Mouse (Mus musculus) adrenal gland (tissue): ENCODE measurements around the gene Btaf1.

Experiments
- intact Hi-C: fragments of 180-260 bp; cut with DNase I; formaldehyde crosslinking; loops from one replicate; pipeline ENCODE4 v1.15.1; 2025
- long read RNA-seq, 2 experiments: library from polyadenylated mRNA; unstranded; transcript quantifications; one replicate each; pipeline ENCODE4 v2.0.0; 2020; ENCODE audit warnings: borderline replicate concordance in 1 of 2; ENCODE audit not compliant: insufficient replicate concordance in 1 of 2

Gene Btaf1
- long read RNA-seq, experiment 1, partial matches to known transcripts: 2 of 8 reads
- long read RNA-seq, experiment 1, other reads (novel, unspliced or antisense): 6 of 8 reads
- long read RNA-seq, experiment 2, partial matches to known transcripts: 0 of 1 reads
- long read RNA-seq, experiment 2, other reads (novel, unspliced or antisense): 1 of 1 reads

DNA sequence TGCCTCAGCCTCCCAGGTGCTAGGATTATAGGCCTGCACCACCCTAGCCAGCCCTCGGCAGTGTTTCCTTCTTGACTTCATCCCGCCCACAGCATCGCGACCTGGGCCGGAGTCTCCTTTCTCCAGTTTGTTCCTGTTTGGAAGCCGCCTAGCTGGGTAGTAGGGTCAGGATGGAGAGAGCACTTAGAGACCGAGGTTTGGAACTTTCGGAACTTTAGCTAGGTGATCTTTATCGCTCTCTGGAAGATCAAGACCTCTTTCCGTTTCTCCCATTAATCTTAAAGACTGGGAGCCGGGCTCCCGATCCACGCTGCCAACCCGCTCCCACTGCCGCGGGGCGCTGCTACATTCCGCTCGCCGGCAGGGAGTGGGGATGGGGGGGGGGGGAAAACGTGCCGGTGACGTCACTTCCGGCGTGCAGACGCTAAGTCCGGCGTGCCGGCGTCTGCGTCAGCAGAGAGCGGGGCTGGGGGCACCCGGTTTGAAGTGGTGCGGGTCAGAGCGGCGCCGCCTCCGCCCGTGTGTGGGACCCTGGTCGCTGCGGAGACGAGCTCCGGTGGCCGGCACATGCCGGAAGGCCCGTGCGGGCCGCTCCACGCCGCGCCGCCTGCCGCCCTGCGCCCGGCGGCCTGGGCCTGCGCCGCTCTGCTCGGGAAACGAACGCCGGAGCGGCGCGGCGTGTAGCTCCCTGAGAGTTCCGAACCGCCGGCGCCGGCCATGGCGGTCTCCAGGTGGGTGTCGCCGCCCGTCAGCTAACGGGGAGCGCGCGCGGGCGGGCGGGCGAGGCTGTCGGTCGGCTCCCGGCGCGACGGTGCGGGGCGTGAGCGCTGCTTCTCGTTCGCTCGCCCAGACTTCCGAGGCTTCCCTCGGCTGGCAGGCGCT lies at the start of gene Btaf1:
Gene Btaf1 (plus strand): TSS at position 409 of the 882 bp plus-strand sequence.
- intact Hi-C loops: no loop called here

DNA sequence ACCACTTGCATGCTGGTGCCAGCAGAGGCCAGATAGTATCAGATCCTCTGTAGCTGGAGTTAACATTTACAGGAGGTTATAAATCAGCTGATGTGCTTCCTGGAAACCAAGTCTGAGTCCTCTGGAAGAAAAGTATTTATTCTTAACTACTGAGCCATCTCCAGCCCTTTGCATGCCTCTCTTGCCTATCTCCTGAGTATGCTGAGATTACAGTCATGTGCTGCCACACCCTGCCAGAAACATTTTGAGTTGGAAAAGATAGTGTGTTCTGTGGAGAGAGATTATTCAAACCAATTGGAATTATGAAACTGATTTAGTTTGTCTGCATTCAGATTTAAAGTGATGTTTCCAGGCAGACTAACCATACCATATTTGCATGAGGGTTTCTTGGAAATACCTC lies 48.5 kb upstream of the Btaf1 start:
- intact Hi-C loops: no loop called here

DNA sequence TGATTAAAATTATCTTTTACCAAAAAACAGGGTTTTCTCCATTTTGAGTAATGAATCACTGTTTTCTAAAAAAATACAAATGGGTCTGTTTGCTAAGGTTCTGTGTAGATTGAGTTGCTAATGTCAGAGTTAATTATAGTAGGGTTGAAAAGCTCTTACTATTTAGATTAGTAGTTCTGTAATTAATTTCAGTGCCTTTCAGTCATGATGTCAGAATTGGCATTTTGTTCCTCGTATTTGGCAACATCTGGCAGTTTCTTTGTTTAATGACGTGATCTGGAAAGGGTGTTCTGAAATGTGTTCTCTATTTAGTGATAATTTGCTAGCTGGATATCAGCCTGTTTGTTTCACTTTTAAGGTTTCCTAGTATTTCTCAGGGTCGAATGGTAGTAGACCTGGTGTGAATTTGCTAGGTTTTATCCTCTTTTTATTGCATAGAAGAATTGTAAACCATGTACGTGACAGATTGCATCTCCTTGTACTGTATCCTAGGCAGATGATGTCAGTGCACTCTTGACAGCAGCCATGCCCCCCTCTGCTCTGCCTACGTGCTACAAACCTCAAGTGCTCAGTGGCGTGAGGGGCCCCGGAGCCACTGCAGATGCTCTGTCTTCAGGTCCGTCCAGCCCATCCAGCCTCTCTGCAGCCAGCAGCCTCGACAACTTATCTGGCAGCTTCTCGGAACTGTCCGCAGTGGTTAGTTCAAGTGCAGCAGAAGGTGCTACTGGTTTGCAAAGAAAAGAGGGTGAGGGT lies 47.0 kb upstream of the Btaf1 start:
- intact Hi-C loops: no loop called here

DNA sequence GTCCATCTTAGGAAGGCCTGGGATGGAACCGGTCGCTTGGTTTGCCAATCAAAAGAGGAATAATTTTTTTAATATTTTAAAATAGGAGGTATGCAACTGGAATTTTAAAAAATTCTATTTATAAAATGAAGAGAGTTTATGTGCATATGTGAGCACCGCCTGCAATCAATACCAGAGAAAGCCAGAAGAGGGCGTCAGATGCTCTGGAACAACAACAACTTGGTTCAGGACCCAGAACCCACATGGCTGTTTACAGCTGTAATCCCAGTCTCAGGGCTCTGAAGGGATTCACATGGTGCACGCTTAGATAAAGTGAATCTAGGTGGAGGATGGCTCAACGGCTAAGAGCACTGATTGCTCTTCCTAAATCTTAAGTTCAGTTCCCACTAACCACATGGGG lies 42.8 kb upstream of the Btaf1 start:
- intact Hi-C loops: loop anchor here (5.0 to 10.0 kb wide), 2 partner anchors 39 to 102 kb away; no protein-coding TSS in a partner anchor

DNA sequence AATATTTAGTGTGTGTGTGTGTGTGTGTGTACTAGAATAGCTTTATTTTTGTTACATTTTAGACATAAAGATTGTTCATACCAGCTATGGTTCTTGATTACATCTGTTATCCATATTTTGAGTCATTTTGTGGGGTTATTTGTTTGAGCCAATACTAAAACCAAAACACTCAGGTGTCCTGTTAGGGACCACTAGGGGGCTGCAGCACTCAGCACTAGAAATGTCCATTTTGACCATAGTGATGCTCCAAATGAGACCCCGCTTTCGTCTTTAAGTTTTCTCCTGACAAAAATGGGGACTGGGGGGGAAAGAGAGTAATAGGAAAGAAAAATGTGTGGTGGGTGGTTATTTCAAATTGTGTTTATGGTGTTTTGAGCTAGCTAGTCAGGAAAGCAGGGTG lies 39.6 kb upstream of the Btaf1 start:
- intact Hi-C loops: loop anchor here (10.0 kb wide), 1 partner anchor 98 kb away; no protein-coding TSS in a partner anchor

DNA sequence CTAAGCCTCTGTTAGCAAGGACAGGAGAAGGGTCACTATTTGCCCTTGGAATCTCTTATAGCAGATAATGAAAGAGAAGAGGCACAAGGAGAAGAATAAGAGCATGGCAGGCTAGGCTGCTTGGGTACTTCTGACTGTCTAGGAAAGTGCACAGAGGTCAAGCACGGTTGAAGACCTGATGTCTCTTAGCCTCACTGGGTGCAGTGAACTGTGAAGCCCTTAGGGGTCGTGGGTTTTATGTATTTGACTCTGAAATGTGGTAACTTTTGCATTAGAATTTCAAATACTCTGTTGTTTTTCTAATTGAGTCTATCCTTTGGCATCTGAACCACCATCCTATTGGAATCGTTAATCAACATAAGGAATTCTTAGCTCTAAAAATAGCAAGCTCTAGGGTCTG lies 38.2 kb upstream of the Btaf1 start:
- intact Hi-C loops: loop anchor here (10.0 kb wide), 1 partner anchor 97 kb away; no protein-coding TSS in a partner anchor

DNA sequence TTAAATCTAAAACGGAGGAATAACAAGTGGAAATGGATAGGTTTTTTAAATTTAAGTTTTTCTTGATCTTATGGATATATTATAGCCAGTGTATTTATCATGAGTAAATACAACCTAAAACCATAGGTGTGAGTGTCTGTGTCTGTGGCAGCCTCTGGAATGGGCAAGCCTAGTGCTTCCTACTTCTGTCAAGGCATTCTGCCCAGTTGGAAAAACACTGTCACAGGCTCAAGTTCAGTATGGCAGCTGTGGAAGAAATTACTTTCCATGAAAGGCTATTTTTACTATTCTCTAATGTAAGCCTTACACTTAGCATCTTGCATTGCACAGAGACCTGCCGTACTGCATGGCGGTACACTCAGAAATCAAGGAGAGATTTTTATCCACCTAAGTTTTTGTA lies 34.1 kb upstream of the Btaf1 start:
- intact Hi-C loops: no loop called here

DNA sequence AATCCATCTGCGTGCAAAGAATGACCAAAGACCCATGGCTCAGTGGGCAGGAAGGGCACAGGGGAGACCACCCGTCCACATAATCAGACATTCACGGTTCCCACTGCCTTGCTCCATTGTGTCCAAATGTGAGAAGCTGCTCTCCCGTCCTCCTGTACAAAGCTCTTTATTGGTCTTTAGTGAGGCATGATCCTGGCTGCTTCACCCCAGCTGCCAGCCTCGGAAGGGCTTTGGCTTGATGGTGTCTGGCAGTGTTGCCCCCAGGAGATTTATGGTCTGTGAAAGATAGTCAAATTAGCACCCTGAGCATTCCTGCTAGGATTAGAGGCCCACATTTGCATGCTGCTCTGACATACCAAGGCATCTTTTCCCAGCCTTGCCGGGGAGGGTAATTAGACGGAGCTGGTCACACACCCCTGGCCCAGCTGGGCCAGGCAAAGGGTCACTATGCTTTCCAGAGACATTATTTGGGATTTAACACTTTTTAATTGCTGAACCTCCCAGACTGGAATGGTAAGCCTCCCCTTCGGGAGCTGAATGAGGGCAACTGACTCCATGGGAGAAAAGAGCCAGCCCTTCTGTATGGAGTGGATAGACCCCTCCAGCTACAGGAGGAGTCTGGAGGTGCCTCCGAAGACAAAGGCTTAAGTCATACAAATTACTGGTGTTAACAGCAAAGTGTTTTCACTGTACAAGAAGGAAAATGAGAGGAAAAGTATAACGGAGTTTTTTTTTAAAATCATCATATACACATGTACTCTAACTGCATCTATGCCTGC lies 28.9 kb upstream of the Btaf1 start:
- intact Hi-C loops: loop anchor here (5.0 kb wide), 2 partner anchors 50 to 80 kb away; no protein-coding TSS in a partner anchor

DNA sequence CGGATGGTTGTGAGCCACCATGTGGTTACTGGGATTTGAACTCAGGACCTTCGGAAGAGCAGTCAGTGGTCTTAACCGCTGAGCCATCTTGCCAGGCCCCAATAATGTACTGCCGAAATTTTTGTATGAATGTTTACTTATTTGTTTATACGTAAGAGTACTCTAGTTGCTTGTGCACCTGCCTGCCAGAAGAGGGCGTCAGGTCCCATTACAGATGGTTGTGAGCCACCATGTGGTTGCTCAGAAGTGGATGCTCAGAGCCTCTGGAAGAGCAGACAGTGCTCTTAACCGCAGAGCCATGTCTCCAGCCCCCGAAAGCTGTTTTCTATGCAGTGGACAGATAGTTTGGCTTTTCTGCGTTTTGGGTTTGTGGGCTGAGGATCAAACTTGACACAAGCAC lies 28.1 kb upstream of the Btaf1 start:
- intact Hi-C loops: loop anchor here (2.0 to 5.0 kb wide), 3 partner anchors 23 to 80 kb away; no protein-coding TSS in a partner anchor

DNA sequence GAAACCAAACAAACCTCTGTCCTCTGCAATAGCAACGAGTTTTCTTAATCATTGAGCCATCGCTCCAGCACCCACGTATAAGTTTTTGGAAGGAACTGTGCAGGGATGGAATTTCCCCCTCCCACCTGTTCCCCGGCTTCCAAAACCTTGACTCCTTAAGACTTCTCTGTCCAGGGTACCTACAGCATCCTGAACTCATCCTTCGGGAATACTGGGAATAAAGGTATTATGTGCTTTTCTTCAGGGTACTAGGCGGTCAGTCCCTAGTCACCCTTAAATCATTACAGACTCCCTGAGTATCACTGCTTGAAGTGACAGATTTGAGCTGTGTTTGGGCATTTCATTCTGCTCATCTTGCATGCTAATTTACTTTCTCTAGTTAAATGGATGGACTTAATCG lies 22.5 kb upstream of the Btaf1 start:
- intact Hi-C loops: no loop called here

DNA sequence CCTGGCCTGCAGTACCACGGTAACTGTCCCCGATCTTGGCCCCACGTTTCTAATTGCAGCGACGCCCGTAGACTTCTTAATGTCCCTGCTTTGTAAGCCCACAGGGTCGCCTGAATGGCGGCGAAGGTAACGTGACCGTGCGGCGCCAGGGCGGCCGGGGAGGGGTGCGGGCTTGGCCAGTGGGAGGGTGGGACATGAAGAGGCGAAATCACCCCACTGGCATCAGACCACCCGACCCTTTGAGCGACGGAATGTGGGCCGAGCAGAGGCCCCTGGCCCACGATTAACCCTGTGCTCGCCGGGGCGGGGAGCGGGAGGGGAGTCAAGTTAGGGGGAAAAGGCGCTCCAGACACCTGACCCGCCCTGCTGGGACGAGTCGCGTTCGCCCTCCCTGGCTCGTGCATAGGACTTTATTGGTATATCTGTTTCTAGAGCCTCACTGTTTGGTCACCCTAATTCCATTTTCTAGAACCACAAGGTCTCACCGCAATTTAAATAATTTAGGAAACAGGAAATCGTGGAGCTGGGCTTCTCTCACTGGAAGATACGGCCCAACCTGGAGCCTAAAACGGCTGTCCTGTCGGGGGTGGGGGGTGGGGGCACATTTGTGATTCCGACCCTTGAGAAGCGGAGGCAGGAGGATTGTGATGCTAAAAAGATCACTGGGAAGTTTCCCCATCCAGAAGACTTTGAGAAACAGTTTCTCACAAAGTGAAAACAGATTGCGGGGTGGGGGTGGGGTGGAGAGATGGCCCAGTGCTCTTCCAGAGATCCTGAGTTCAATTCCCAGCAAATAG lies 21.5 kb upstream of the Btaf1 start:
- intact Hi-C loops: no loop called here

DNA sequence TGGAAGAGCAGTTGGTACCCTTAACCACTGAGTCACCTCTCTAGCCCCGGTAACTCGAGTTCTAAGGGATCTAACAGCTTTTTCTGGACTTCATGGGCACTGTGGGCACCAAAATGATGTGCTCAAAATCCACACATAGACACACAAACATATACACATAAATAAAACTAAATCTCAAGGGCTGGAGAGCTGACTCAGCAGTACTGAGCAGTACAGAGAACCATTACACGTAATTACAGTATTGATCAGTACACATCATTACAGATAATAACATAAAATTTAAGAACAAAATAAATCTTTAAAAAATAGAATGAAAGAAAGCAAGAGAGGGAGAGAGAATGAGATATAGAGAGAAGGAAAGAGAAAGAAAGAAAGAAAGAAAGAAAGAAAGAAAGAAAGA lies 16.7 kb upstream of the Btaf1 start:
- intact Hi-C loops: no loop called here

DNA sequence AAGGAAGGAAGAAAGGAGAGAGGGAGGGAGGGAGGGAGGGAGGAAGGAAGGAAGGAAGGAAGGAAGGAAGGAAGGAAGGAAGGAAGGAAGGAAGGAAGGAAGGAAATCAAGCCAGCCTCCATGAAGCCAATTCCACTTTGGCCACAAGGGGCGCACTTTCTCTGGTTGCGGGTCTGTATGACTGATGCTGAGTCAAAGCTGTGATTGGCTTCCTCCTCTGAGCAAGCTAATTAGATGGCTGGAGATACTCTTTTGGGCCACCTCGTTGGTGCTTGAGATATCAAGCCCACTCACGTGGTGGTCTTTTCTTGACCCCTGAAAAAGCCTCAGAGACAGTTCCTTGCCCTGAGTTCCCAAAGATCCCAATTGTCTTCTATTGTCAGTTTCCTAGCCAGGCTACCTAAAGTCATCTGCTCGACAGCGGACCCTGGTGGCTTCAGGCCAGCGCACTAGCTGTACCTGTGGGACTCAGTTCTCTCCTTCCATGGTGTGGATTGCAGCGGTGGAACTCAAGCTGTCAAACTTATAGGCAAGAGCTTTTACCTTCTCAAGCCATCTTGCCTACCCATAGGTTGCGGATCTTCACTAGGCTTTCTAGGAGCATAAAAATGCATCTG lies 16.1 kb upstream of the Btaf1 start:
- intact Hi-C loops: no loop called here

DNA sequence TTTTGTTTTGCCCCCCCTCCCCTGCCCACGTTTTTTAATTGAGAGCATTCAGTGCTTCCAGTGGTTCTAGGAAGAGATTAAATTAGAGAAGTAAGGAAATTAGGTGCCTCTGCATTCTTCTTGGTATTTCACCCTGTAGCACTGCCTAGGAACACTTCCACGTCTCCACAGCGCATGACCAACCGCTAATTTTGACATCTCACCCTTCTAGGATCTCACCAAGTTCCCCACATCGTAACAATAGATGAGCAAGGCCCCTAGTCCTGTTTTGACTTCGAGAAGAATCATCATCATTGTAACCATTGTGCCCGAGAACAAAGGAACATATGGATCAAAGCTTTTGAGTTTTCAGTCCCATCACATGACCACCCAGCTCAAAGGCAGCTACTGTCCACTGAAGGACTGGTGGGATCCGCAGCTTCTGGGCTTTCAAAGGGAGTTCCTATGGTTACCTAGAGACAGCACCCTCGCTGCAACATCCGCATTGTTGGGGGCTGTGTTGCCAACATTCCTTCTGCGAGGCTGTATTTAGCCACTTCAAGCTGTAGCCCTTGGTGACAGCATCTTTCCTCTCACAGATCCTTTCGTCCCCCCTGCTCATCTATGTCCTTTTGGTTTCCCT lies 15.3 kb upstream of the Btaf1 start:
- intact Hi-C loops: no loop called here

DNA sequence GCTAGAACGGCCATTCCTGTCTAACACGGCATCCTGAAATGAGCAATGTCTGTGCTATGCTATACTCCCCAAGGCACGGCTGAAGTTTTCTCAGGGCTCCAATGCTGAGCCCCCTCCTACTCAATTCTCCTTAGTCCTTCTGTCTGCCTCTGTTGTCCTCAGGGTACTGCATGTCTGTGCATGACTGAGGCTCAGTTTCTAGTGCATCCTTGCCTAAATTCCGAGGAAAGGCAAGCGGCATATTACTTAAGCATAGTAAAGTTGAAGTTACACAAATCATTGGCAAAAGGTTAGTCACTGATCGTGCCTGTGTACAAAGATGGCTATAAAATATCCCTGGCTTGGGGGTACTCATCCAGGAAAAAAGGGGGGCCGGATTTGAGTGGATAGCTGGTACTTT lies 12.8 kb upstream of the Btaf1 start:
- intact Hi-C loops: no loop called here

DNA sequence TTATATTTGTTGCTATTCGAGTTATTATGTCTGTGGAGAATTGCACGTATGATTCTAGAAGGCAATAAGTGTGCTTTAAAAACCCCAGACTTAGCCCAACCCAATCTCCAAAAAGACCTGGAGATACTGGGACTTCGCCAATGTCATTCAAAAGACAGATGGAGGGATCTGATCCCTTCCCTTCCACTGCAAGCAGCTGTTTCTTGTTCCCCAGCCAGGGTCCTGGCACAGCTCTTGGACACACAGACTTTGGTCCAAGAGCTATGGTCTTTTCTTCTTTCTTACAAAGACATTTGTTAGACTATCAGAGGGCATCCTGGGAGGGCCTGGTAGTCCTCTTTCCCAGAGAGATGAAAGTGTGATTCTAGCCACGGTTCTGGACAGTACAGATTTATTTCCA lies 9.7 kb upstream of the Btaf1 start:
- intact Hi-C loops: loop anchor here (5.0 kb wide), 1 partner anchor 99 kb away; no protein-coding TSS in a partner anchor

DNA sequence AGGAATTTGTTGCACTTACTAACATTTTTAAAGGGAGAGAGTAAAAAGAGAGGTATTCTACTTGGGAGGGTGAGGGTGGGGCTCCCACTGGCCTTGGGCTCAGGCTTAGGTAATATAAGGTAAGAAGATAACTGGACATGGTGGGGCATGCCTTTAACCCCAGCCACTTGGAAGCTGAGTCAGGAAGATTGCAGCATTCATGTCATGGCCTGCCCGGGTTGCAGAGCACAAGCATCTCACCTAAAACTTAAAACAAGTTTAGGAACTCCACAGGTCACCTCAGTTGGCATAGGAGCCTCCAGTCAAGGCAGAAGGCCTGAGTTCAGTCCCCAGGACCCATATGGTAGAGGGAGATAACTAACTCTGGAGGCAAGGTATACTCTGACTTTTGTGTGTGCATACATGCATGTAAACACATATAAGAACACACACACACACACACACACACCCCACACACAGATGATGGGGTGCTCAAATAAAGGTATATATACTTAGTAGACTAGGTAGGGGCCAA lies 8.9 kb upstream of the Btaf1 start:
- intact Hi-C loops: loop anchor here (5.0 kb wide), 1 partner anchor 100 kb away; no protein-coding TSS in a partner anchor

DNA sequence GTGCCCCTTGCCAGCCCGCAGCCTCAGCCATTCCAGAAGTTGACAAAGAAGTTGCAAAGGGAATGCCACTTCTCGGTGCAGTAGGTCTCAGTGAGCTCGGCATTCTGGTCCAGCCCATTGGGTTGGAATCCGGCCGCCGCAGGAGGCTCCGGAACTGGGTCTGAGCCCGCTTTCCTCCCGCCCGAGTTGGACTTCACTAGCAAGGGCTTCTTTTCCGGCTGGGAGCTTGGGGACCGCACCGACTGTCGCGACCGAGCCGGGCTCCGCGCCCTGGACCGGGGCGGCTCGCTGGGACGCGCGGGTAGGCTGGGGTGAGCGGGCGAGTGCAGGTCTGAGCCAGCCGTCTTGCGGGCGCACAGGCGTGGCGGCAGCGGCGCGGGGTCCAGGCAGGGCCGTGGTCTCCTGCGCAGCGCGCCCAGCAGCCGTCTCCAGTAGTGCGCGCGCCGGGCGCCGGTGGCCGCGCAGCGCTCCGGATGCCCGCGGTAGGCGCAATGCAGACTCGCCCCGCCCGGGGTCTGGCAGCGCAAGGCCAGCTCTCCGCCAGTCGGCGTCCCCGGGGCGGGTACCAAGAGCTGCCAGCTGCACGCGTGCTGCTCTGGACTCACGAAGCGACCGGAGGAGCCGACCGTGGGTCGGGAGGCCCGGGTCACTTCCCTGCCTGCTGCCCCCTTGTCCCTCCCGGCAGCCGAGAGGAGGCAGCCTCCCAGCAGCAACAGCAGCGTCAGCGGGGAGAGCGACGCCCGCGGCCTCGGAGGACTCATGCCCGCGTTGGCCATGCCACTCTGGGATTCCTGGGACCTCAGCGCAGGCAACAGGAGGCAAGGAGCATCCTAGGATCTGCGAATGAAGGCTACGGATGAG lies 7.2 kb upstream of the Btaf1 start:
- intact Hi-C loops: loop anchor here (5.0 kb wide), 1 partner anchor 101 kb away; no protein-coding TSS in a partner anchor
